Mouse (Mus musculus): ENCODE data around the gene Rnf128.

DNA sequence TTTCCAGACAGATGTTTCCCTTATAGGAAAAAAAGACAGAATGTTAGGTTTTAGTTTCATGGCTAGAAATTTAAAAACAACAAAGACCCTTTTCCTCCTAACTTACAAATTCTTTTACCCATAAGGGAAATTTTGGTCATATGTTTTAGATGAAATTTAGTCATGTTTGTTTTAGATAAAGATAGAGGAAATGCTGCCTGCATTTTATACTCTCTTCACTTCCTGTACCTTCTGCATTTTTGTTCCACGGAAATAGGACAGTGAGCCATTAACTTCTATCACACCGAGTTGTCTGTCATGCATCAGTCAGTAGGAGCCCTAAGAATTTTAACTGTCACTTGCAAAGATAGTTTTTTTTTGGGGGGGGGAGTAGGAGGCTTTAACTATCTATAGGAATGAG, 76.6 kb downstream of the Rnf128 start:
- no peak for TF ChIP-seq POLR2A (IDR thresholded peaks at IDR 0.05; ENCODE audit: control insufficient read depth, low read depth, low read length)
- no peak for TF ChIP-seq CTCF (IDR thresholded peaks at IDR 0.05; ENCODE audit: control insufficient read depth, insufficient read depth, insufficient replicate concordance, low read depth, low read length)

Data from testis, adult 2 months (tissue).